Mouse (Mus musculus) limb, embryonic 12.5 days (tissue): ENCODE data around the gene Farp1. TPM values are rescaled to one million over a fixed set of nuclear protein-coding genes. Genes with fewer than 3 reads are reported as not detected.

Experiments used
- polyA plus RNA-seq: library from polyadenylated mRNA; unstranded; fragments of >200 nt; fragmentation: Nextera tagmentation; extraction: Ambion mirVana; gene quantifications from 2 replicates; pipeline ENCODE4 v1.2.1, GENCODE M21; 2016

The Farp1 gene
- polyA plus RNA-seq, 1 experiment from 2014 or later = 58.2 TPM

Other genes with a start within 250 kb of the Farp1 start
- gene Ipo5, start 124.0 kb upstream of the Farp1 start, polyA plus RNA-seq = 103 TPM in 2 replicates